ENCODE assay signal across 24 mouse cellular contexts in genomic region chr5:83339144-83339543, GRCm38 (mm10). TPM values are rescaled to one million over a fixed set of nuclear protein-coding genes. Genes with fewer than 3 reads are reported as not detected.
"Had no signal": no experiment of that assay in that cellular context is flagged by ENCODE, and none has a peak within 500 bp of the region (broad histone marks: within the 10 kb centered on the region; RNA-seq: fewer than 3 reads in every experiment).

No protein-coding gene starts in this region.

- H3K4me2 ChIP-seq: liver, embryonic 11.5 days; liver, embryonic 13.5 days; liver, embryonic 15.5 days; lung, embryonic 14.5 days; midbrain, embryonic 11.5 days; midbrain, embryonic 13.5 days; midbrain, embryonic 15.5 days; neural tube, embryonic 13.5 days; neural tube, embryonic 15.5 days had no signal

- H3K9me3 ChIP-seq: liver, embryonic 13.5 days; liver, embryonic 15.5 days; midbrain, embryonic 13.5 days; midbrain, embryonic 15.5 days; neural tube, embryonic 13.5 days; neural tube, embryonic 15.5 days had no signal

- H3K27ac ChIP-seq: liver, embryonic 13.5 days; liver, embryonic 15.5 days; macrophage; midbrain, embryonic 13.5 days; midbrain, embryonic 15.5 days; neural tube, embryonic 13.5 days; neural tube, embryonic 15.5 days had no signal

- H3K4me1 ChIP-seq: liver, embryonic 13.5 days; liver, embryonic 15.5 days; megakaryocyte, embryonic 14.5 days; midbrain, embryonic 13.5 days; midbrain, embryonic 15.5 days; neural tube, embryonic 13.5 days; neural tube, embryonic 15.5 days had no signal

- ATAC-seq: liver, postnatal 0 days; midbrain, embryonic 13.5 days; midbrain, embryonic 15.5 days had no signal

- H3K4me3 ChIP-seq: liver, embryonic 13.5 days; liver, embryonic 15.5 days; megakaryocyte, embryonic 14.5 days; midbrain, embryonic 13.5 days; midbrain, embryonic 15.5 days; neural tube, embryonic 13.5 days; neural tube, embryonic 15.5 days had no signal

- DNase-seq: liver; liver, embryonic 13.5 days; liver, postnatal 0 days; lung, embryonic 14.5 days; retina, postnatal 1 day; right cerebral cortex, adult 18-20 months; right cerebral cortex, postnatal 25 days; right cerebral cortex, postnatal 4 days; spleen, adult 18-20 months; thymus, adult 18-20 months; thymus, postnatal 14 days; thymus, postnatal 36 days had no signal

- H3K36me3 ChIP-seq: liver, embryonic 13.5 days; liver, embryonic 15.5 days; midbrain, embryonic 13.5 days; midbrain, embryonic 15.5 days; neural tube, embryonic 13.5 days; neural tube, embryonic 15.5 days had no signal

- H3K9ac ChIP-seq: liver, embryonic 13.5 days; liver, embryonic 15.5 days; liver, postnatal 0 days; lung, embryonic 14.5 days; midbrain, embryonic 13.5 days; midbrain, embryonic 15.5 days; neural tube, embryonic 13.5 days; neural tube, embryonic 15.5 days had no signal

- H3K27me3 ChIP-seq: liver, embryonic 13.5 days; liver, embryonic 15.5 days; megakaryocyte, embryonic 14.5 days; midbrain, embryonic 13.5 days; midbrain, embryonic 15.5 days; neural tube, embryonic 13.5 days; neural tube, embryonic 15.5 days had no signal

RNA-seq across cellular contexts. Expression of gene Tecrl, which starts 15.9 kb away (rescaled TPM):
- polyA plus RNA-seq: liver, postnatal 0 days; macrophage; small intestine, adult 2 months; stomach, embryonic 14.5 days; thymus, postnatal 0 days had no signal
